Mouse (Mus musculus) ovary, postnatal 36 days (tissue): Measurements from ENCODE around the gene Tcap.

Experiments
- DNase-seq: peaks from one replicate; pipeline ENCODE4 v3.0.0; 2022; ENCODE audit warnings: low spot score, mixed read lengths

The Tcap gene

GRCm38 (mm10) chr11:98355732-98356299 is 27.8 kb upstream of the Tcap start:
- DNase-seq, result no peak

GRCm38 (mm10) chr11:98356625-98357394 is 26.8 kb upstream of the Tcap start:
- DNase-seq, result no peak

GRCm38 (mm10) chr11:98357396-98358160 is 26.0 kb upstream of the Tcap start:
- DNase-seq, result no peak

DNA sequence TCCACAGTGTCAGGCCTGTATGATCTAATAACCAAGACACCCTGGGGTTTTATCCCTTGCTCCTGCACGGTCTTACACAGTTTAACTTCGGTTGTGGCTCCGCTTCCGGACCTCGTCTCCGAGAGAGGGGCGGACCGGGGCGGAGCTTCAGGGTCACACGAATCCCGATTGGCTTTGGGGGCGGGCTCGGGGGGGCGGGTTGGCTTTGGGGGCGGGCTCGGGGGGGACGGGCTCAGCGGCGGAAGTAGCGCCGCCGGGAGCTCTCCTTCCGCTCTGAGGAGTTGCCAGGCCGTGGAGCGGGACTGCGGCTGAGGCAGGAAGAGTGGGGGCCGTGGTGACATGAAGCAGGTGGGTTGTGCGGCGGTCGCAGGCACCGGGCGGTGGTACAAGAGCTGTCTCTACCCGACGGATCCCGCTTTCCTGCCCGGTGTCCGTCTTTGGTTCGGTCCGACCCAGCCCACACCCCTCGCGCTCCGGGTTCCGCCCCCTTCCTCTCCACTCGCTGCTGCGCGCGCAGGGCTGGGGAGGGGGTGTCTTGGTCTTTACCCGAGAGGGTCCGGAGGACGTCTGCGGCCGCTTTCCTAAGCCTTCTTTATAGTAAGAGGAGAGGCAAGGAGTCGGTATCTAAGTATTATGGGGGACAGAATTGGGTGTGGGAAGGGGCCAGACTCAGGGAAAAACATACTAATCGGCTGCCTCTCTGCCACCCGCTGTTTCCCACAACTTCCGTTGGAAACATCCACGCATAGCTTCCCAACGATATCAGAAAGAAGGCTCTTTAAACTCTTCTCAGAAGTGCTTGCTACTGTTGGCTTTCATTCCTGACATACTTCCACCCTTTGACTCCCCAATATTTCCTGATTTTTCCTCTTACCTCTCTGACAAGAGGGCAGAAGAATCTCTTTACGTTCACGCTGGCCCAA is 25.2 kb upstream of the Tcap start, which contains the start of gene Stard3:
Gene Stard3 (plus strand): TSS at position 208 of the 923 bp plus-strand sequence.
- peak; percentile 88 for DNase-seq

DNA sequence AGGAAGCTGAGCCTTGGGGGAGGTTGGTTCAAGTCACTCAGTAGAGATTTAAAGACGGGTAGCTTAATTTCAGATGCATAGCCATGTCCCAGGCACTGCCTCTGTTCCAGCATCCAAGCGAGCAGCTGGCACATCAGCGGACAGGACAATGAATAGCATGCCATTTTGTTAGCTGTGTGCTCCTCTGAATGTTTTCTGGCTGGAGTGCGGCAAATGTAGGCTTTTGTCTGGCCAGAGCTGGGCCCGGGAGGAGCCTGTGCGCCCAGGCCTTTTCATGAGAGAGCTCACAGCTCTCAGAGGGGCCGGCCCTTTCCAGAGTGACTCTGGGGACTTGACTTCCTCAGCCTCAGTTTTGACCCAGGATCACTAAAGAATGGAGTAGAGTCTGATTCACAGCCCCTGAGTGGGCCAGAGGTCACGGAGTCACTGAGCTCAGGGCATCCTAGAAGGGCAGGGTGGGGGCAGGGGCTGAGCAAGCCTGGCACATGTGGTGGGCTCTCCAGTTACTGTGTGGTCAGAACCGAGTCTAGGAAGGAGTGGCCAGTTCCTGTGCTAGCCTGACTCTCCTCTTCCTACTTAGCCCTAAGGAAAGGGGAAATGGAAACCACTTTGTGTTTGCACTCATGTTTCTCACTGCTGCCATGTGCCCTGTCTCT is 22.6 kb upstream of the Tcap start:
- no peak for DNase-seq

DNA sequence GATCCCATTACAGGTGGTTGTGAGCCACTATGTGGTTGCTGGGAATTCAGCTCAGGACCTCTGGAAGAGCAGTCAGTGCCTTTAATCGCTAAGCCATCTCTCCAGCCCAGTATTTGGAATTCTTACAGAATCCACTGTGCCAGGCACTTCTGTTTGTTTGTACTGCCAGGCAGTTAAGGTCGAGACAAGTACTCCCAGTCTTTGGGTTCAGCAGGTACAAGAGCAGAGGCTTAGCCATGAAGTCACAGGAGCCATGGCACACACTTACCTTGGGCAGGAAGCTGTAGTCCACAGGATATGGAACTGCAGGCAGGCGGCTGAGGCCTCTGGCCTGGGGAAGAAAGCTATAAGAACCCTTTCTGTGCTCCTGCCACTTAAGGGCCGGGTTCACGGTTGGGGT is 19.8 kb upstream of the Tcap start:
- DNase-seq, result no peak

DNA sequence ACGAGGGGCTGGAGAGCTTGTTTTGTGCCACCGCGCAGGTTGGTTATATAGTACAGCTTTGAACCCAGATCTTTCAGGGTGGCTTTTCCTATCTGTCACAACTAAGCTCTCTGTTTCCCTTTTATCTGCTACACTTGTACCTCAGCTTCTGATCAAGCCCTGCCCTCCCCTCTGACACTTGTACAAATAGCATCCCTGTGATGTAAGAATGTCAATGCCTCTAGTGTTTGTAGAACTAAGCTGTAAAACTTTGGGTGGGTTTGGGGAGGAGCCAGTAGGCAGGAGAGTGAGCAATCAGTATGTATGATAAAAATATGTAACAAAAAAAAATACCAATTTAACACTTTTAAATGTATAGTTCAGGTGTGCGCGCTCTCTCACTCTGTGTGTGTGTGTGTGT is 19.2 kb upstream of the Tcap start:
- no peak for DNase-seq

DNA sequence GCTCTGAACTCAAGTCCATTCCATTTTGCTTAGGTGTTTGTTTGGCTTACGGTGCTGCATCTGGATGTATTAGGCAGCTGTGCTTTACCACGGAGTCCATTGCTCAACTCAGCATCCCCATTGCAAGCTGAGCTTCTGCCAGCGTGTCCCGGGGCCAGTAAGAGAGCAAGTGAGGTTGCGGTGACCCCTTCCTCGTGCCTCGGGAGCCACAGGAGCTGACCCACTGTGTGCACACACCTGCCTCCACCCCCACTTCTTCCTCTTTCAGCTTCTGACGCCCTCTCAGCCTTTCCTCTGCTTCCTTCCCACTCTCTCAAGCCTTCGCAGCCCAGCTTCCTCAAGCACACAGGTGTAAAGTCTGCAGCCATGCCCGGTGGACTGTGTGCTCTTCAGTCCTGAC is 17.3 kb upstream of the Tcap start:
- DNase-seq, result no peak

DNA sequence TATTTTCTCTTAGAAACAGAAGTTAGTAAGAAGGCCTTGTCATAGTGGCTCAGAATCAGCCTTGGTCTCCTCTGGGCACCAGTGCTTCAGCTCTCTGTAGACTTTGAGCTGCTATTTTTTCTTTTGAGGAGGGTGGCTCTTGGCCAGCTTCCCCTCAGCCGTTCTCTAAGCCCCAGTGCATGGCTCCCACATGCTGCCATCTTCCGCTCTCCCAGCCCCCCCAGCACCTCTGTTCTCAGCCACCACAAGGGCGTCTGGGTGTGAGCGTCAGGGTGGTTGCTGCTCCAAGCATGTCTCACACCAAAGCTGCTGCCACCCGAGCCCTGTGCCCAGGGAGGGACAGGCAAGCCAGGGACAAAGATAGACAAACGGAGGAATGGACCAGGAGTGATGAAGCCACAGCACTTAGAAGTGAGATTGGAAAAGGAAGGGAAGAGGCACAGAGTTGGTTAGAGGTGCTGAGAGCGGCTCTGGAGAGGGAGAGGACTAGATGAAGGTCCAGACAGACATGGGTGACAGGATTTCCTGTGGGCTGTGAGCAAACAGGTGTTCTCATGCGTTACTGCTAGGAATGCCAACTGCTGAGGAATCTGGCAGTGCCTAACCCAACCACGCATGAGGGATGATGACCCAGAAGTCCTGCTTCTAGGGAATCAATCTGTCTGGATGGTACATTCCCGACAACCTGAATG is 16.3 kb upstream of the Tcap start:
- no peak for DNase-seq

DNA sequence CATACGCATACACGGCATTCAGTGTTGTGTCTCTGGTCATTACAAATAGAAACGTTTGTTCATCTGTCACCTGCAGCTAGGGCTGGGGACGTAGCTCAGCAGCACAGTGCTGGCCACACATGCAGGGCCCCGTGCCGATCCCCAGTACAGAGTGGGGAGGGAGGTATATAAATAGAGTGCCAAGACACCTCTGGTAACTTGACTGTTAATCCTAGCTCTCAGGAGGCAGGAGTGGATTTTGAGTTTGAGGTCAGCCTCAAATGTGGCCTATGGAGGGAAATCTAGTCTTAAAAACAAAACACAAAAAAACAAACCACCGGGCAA is 15.8 kb upstream of the Tcap start:
- no peak for DNase-seq

DNA sequence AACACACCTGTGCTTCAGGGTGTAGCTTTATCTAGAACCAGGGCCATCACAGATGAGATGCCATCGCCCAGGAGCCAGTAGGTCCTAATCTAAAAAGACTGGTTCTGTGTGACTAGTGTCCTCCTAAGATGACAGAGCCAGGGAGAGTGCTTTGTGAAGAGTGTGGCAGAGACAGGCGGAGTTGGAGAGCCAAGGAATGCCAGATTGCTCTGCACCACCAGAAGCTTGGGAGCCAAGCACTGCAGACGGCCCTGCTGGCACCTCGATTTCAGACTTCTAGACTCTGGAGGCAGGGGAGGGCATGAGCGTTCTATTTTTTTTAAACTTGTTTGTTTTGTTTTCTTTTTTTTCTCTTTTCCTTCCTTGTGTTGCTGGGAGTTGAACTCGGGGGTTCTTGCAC is 14.3 kb upstream of the Tcap start:
- DNase-seq, result no peak

DNA sequence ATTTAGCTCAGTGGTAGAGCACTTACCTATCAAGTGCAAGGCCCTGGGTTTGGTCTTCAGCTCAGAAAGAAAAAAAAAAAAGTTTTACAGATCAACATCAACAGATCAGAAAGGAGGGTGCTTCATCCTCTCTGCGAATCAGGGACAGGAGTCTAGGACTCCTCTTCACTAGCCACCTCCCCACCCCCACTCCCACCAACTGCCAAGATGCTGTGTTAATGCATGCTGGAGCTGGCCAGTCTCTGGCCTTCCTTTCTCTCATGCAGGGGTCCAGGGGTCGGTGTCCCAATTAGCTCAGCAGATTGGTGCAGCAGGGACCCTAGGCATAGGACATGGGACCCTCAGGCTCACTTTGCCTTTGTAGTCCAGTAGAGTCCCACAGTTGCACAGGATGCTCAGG is 13.0 kb upstream of the Tcap start:
- DNase-seq, result no peak

DNA sequence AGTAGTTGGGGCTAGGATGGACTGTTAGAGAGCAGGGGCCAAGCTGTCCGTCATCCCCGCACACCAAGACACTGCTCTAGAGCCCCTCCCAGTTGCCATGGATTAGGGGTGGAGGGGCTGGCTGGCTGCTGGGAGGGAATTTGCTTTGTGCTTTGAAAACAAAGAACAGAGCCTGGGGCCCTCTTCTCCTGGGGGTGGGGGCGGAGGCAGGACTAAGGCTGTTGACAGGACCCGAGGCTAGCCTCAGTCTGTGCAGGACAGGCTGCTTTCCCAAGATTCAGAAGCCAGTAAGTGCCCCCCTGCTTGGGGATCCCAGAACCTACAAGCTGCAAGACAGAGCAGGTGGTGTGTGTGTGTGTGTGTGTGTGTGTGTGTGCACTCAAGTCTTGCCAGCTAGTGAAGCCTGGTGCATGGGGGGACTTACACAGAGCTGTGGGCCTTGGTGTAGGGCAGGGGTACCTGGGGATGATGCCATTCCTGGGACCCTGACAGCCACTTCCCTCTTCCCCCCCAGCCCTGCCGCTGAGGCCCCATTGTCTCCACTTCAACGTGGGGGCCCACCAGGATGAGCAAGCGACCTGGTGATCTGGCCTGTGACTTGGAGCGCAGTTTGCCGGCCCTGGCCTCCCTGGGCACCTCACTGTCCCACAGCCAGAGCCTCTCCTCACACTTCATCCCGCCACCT is 11.9 kb upstream of the Tcap start:
- no peak for DNase-seq

- no peak for DNase-seq
Measured at GRCm38 (mm10) chr11:98372406-98372805, 11.2 kb upstream of the Tcap start.

DNA sequence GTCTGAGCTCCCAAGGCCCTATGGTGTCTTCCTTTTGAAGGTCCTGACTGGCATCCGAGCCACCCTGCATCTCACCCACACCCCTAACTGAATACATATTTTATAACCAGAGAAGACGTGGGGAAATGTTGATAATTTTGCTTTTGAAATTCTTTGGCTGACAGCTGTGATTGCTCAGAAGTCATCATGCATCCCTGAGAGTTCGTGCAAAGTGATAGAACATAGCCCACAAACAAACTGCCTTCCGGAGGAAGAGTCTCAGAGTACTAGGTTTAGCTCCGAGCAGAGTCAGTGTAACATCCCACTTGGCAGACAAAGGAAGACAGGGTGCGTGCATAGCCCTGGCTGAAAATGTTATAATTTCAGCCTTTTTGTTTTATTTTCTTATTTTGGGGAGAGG is 10.4 kb upstream of the Tcap start:
- no peak for DNase-seq

- no peak for DNase-seq
Measured at GRCm38 (mm10) chr11:98374266-98374665, 9.3 kb upstream of the Tcap start.

GRCm38 (mm10) chr11:98376756-98377155 is 6.9 kb upstream of the Tcap start:
- DNase-seq, result no peak

- peak; percentile 58 for DNase-seq
Measured at GRCm38 (mm10) chr11:98377787-98378186, 5.8 kb upstream of the Tcap start.

- DNase-seq, result no peak
Measured at GRCm38 (mm10) chr11:98379379-98379778, 4.2 kb upstream of the Tcap start.

GRCm38 (mm10) chr11:98380106-98380505 is 3.5 kb upstream of the Tcap start:
- no peak for DNase-seq
